Mouse (Mus musculus) small intestine, adult 2 months (tissue): Measurements from ENCODE around the gene Oxnad1.

Source experiments
- CTCF ChIP-seq: fragments of 200-500 bp; IDR thresholded peaks from 2 replicates; pipeline ENCODE4 v1.5.1; 2012; ENCODE audit warnings: low read depth, mild to moderate bottlenecking, control low read depth, inconsistent platforms, low read length, moderate library complexity, mixed read lengths; ENCODE audit not compliant: insufficient replicate concordance, insufficient read length; ENCODE audit errors: extremely low read depth
- POLR2A ChIP-seq: fragments of 200-500 bp; IDR thresholded peaks from 2 replicates; pipeline ENCODE4 v1.6.1; 2012; ENCODE audit warnings: low read depth, mild to moderate bottlenecking, control low read depth, inconsistent platforms, low read length, moderate library complexity

GRCm38 (mm10) chr14:32042108-32042507 is 43.1 kb upstream of the Oxnad1 start:
- TF ChIP-seq CTCF (no peak), POLR2A (no peak)
